Mouse (Mus musculus) liver, postnatal 0 days (tissue): ENCODE results near the gene C1qtnf3.

Experiments used
- CTCF ChIP-seq: sonication (generic); IDR thresholded peaks from 2 replicates; pipeline ENCODE4 v1.5.1; 2016; ENCODE audit warnings: antibody characterized with exemption, low read depth
- EP300 ChIP-seq: IDR thresholded peaks from 2 replicates; pipeline ENCODE4 v1.6.1; 2016; ENCODE audit warnings: antibody characterized with exemption, low read depth, mild to moderate bottlenecking

GRCm38 (mm10) chr15:10982064-10982435, 29.9 kb downstream of the C1qtnf3 start:
- TF ChIP-seq EP300 = no peak
- TF ChIP-seq CTCF = no peak
